Mouse (Mus musculus): ENCODE data around the gene Tst. TPM values are rescaled to one million over a fixed set of nuclear protein-coding genes. Genes with fewer than 3 reads are reported as not detected.

Tst gene
- polyA plus RNA-seq, 1 experiment = 9.8 TPM

GRCm38 (mm10) chr15:78403896-78404295 is 1.8 kb downstream of the Tst start:
- H3K36me3 ChIP-seq (ENCODE audit: control insufficient read depth, insufficient read depth) = no peaks in the 10 kb centered on the region
- H3K79me2 ChIP-seq (ENCODE audit: control insufficient read depth, insufficient read depth) = no peaks in the 10 kb centered on the region
- H3ac ChIP-seq (ENCODE audit: control insufficient read depth, insufficient read length) = no peak overlapping the region
- H3K4me2 ChIP-seq (ENCODE audit: low read depth) = no peak overlapping the region
- TF ChIP-seq E2F4 (IDR thresholded peaks at IDR 0.05; ENCODE audit: insufficient read depth) (no peak), MYOD1 (IDR thresholded peaks at IDR 0.05; ENCODE audit: control insufficient read depth in 1 of 3, insufficient read length in 2 of 3, low read depth in 2 of 3) (no peak), REST (IDR thresholded peaks at IDR 0.05; ENCODE audit: insufficient read depth, insufficient read length) (no peak), TCF3 (IDR thresholded peaks at IDR 0.05; ENCODE audit: insufficient read length, low read depth) (no peak), TCF12 (IDR thresholded peaks at IDR 0.05; ENCODE audit: insufficient read depth, poor library complexity, severe bottlenecking) (no peak), MAX (IDR thresholded peaks at IDR 0.05; ENCODE audit: low read depth) (no peak), USF1 (IDR thresholded peaks at IDR 0.05; ENCODE audit: low read depth) (no peak), POLR2AphosphoS2 (IDR thresholded peaks at IDR 0.05; ENCODE audit: insufficient read length, low read depth) (no peak), POLR2A (IDR thresholded peaks at IDR 0.05; ENCODE audit: insufficient read length, low read depth) (no peak), SRF (IDR thresholded peaks at IDR 0.05; ENCODE audit: control insufficient read depth, insufficient read length, low read depth) (no peak), MYOG (IDR thresholded peaks at IDR 0.05; ENCODE audit: control insufficient read depth in 1 of 3, insufficient read depth in 1 of 3, insufficient read length in 2 of 3, low read depth in 2 of 3) (no peak), CEBPB (IDR thresholded peaks at IDR 0.05; ENCODE audit: insufficient read depth, poor library complexity, severe bottlenecking) (no peak)
- no peaks in the 10 kb centered on the region for H3K27me3 ChIP-seq (ENCODE audit: control insufficient read depth, insufficient read depth, insufficient read length)
- no peak overlapping the region for H3K4me3 ChIP-seq

- Histone ChIP-seq H3K4me2 (ENCODE audit: low read depth) (no peak overlapping the region), H3K4me3 (no peak overlapping the region)
- no peak for TF ChIP-seq USF1 (IDR thresholded peaks at IDR 0.05; ENCODE audit: low read depth)
- TF ChIP-seq MAX (IDR thresholded peaks at IDR 0.05; ENCODE audit: low read depth) = no peak
- no peak for TF ChIP-seq SRF (IDR thresholded peaks at IDR 0.05; ENCODE audit: control insufficient read depth, insufficient read length, low read depth)
- no peak for TF ChIP-seq MYOD1 (IDR thresholded peaks at IDR 0.05; ENCODE audit: control insufficient read depth in 1 of 3, insufficient read length in 2 of 3, low read depth in 2 of 3)
- no peak for TF ChIP-seq E2F4 (IDR thresholded peaks at IDR 0.05; ENCODE audit: insufficient read depth)
- TF ChIP-seq MYOG (IDR thresholded peaks at IDR 0.05; ENCODE audit: control insufficient read depth in 1 of 3, insufficient read depth in 1 of 3, insufficient read length in 2 of 3, low read depth in 2 of 3) = no peak
- no peak for TF ChIP-seq CEBPB (IDR thresholded peaks at IDR 0.05; ENCODE audit: insufficient read depth, poor library complexity, severe bottlenecking)
- no peak for TF ChIP-seq REST (IDR thresholded peaks at IDR 0.05; ENCODE audit: insufficient read depth, insufficient read length)
- no peak for TF ChIP-seq POLR2A (IDR thresholded peaks at IDR 0.05; ENCODE audit: insufficient read length, low read depth)
- no peak for TF ChIP-seq POLR2AphosphoS2 (IDR thresholded peaks at IDR 0.05; ENCODE audit: insufficient read length, low read depth)
- no peak for TF ChIP-seq TCF3 (IDR thresholded peaks at IDR 0.05; ENCODE audit: insufficient read length, low read depth)
- no peak for TF ChIP-seq TCF12 (IDR thresholded peaks at IDR 0.05; ENCODE audit: insufficient read depth, poor library complexity, severe bottlenecking)
Measured at GRCm38 (mm10) chr15:78403301-78403741, 2.4 kb downstream of the Tst start.

GRCm38 (mm10) chr15:78402423-78402822 is 3.3 kb downstream of the Tst start:
- Histone ChIP-seq H3K36me3 (ENCODE audit: control insufficient read depth, insufficient read depth) (no peaks in the 10 kb centered on the region), H3K4me3 (no peak overlapping the region), H3K4me2 (ENCODE audit: low read depth) (no peak overlapping the region), H3ac (ENCODE audit: control insufficient read depth, insufficient read length) (no peak overlapping the region), H3K79me2 (ENCODE audit: control insufficient read depth, insufficient read depth) (no peaks in the 10 kb centered on the region), H3K27me3 (ENCODE audit: control insufficient read depth, insufficient read depth, insufficient read length) (peaks cover 4% of the 10 kb centered on the region)
- TF ChIP-seq TCF12 (IDR thresholded peaks at IDR 0.05; ENCODE audit: insufficient read depth, poor library complexity, severe bottlenecking) = no peak

More at GRCm38 (mm10) chr15:78403301-78403741, 2.4 kb downstream of the Tst start:
- Histone ChIP-seq H3K36me3 (ENCODE audit: control insufficient read depth, insufficient read depth) (no peaks in the 10 kb centered on the region), H3K79me2 (ENCODE audit: control insufficient read depth, insufficient read depth) (no peaks in the 10 kb centered on the region), H3ac (ENCODE audit: control insufficient read depth, insufficient read length) (no peak overlapping the region), H3K27me3 (ENCODE audit: control insufficient read depth, insufficient read depth, insufficient read length) (no peaks in the 10 kb centered on the region)

- Histone ChIP-seq H3K36me3 (ENCODE audit: control insufficient read depth, insufficient read depth) (no peaks in the 10 kb centered on the region), H3K4me3 (no peak overlapping the region), H3K79me2 (ENCODE audit: control insufficient read depth, insufficient read depth) (no peaks in the 10 kb centered on the region), H3K27me3 (ENCODE audit: control insufficient read depth, insufficient read depth, insufficient read length) (peaks cover 7% of the 10 kb centered on the region), H3ac (ENCODE audit: control insufficient read depth, insufficient read length) (no peak overlapping the region), H3K4me2 (ENCODE audit: low read depth) (no peak overlapping the region)
- TF ChIP-seq CEBPB (IDR thresholded peaks at IDR 0.05; ENCODE audit: insufficient read depth, poor library complexity, severe bottlenecking) (no peak), TCF12 (IDR thresholded peaks at IDR 0.05; ENCODE audit: insufficient read depth, poor library complexity, severe bottlenecking) (no peak), E2F4 (IDR thresholded peaks at IDR 0.05; ENCODE audit: insufficient read depth) (no peak), MAX (IDR thresholded peaks at IDR 0.05; ENCODE audit: low read depth) (no peak), USF1 (IDR thresholded peaks at IDR 0.05; ENCODE audit: low read depth) (no peak), MYOG (IDR thresholded peaks at IDR 0.05; ENCODE audit: control insufficient read depth in 1 of 3, insufficient read depth in 1 of 3, insufficient read length in 2 of 3, low read depth in 2 of 3) (no peak), REST (IDR thresholded peaks at IDR 0.05; ENCODE audit: insufficient read depth, insufficient read length) (no peak), SRF (IDR thresholded peaks at IDR 0.05; ENCODE audit: control insufficient read depth, insufficient read length, low read depth) (no peak), POLR2AphosphoS2 (IDR thresholded peaks at IDR 0.05; ENCODE audit: insufficient read length, low read depth) (no peak), POLR2A (IDR thresholded peaks at IDR 0.05; ENCODE audit: insufficient read length, low read depth) (no peak), TCF3 (IDR thresholded peaks at IDR 0.05; ENCODE audit: insufficient read length, low read depth) (no peak)
Measured at GRCm38 (mm10) chr15:78401921-78402320, 3.8 kb downstream of the Tst start.

- no peak overlapping the region for H3ac ChIP-seq (ENCODE audit: control insufficient read depth, insufficient read length)
- no peaks in the 10 kb centered on the region for H3K79me2 ChIP-seq (ENCODE audit: control insufficient read depth, insufficient read depth)
- no peak overlapping the region for H3K4me2 ChIP-seq (ENCODE audit: low read depth)
- no peak for TF ChIP-seq REST (IDR thresholded peaks at IDR 0.05; ENCODE audit: insufficient read depth, insufficient read length)
- no peak for TF ChIP-seq POLR2AphosphoS2 (IDR thresholded peaks at IDR 0.05; ENCODE audit: insufficient read length, low read depth)
- no peak for TF ChIP-seq MYOG (IDR thresholded peaks at IDR 0.05; ENCODE audit: control insufficient read depth in 1 of 3, insufficient read depth in 1 of 3, insufficient read length in 2 of 3, low read depth in 2 of 3)
- no peak for TF ChIP-seq TCF12 (IDR thresholded peaks at IDR 0.05; ENCODE audit: insufficient read depth, poor library complexity, severe bottlenecking)
- TF ChIP-seq TCF3 (IDR thresholded peaks at IDR 0.05; ENCODE audit: insufficient read length, low read depth) = no peak
- TF ChIP-seq E2F4 (IDR thresholded peaks at IDR 0.05; ENCODE audit: insufficient read depth) = no peak
- TF ChIP-seq MAX (IDR thresholded peaks at IDR 0.05; ENCODE audit: low read depth) = no peak
- TF ChIP-seq POLR2A (IDR thresholded peaks at IDR 0.05; ENCODE audit: insufficient read length, low read depth) = no peak
- TF ChIP-seq USF1 (IDR thresholded peaks at IDR 0.05; ENCODE audit: low read depth) = no peak
- no peak for TF ChIP-seq MYOD1 (IDR thresholded peaks at IDR 0.05; ENCODE audit: control insufficient read depth in 1 of 3, insufficient read length in 2 of 3, low read depth in 2 of 3)
- TF ChIP-seq CEBPB (IDR thresholded peaks at IDR 0.05; ENCODE audit: insufficient read depth, poor library complexity, severe bottlenecking) = no peak
- TF ChIP-seq SRF (IDR thresholded peaks at IDR 0.05; ENCODE audit: control insufficient read depth, insufficient read length, low read depth) = no peak
- H3K36me3 ChIP-seq (ENCODE audit: control insufficient read depth, insufficient read depth) = no peaks in the 10 kb centered on the region
- peaks cover 8% of the 10 kb centered on the region for H3K27me3 ChIP-seq (ENCODE audit: control insufficient read depth, insufficient read depth, insufficient read length)
- no peak overlapping the region for H3K4me3 ChIP-seq
Measured at GRCm38 (mm10) chr15:78401345-78401744, 4.4 kb downstream of the Tst start.
